Mouse (Mus musculus) T-cell, adult 2 months (primary cell): ENCODE data around the gene Bnipl.

Experiments used
- DNase-seq: peaks from one replicate; pipeline ENCODE4 v3.0.0; 2022; ENCODE audit warnings: low spot score

The Bnipl gene

DNA sequence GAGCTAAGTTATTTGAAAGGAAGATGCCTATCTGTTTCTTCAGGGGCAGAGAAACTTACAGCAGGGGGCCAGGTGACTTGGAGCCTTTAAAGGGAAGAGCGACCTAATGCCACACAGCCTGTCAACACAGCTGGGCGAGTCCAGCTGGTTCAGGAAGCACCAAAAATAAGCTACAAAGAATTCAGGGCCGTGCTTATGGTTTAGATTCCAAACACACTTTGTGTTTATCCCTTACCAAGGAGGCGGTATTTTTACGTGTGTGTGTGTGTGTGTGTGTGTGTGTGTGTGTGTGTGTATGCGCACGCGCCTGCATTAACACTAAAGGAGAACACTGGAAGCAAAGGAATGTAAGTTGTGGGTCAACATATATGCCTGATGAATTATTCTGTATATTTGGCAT lies 29.8 kb upstream of the Bnipl start:
- DNase-seq, result peak; percentile 7

- DNase-seq, result no peak
Observed at GRCm38 (mm10) chr3:95277149-95277551, 26.2 kb upstream of the Bnipl start.

DNA sequence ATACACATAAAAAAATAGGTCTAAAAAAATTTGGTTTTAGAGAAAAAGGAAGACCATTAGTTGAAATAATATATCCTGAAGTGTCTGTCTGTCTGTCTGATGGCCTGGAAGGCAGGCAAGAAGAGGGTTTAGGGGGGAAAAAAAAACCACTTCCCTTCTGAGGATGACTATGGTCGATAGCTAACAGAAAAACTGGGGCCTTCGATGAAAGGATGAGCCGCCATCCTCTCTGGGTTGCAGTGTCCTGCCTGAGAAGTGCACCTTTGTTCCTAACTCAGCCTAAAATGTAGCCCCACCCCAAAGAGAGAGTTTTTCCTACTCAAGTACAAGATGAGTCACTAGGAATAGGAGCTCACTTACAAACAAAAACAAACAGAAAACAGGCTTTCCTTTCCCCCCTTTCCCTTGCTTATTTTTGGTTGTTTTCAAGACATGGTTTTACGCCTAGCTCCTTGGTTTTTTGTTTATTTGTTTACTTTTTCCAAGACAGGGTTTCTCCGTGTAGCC lies 25.5 kb upstream of the Bnipl start:
- no peak for DNase-seq

DNA sequence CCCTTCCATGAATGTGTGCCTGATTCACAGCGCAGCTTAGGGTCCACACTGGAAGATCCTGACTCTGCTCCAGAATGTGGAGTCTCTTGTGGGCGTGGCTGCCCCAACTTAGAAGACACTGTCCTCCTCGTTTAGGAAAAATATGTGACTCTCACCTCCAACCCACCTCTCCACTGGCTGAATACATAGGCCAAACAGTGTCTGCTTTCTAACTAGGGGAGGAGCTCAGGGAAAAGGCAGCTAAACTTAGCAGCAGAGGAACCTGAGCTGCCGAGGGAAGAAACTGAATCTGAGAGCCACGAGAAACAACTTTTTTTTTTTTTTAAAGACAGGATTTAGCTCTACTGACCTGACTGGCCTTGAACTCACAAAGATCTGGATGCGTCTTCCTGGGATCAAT lies 24.2 kb upstream of the Bnipl start:
- no peak for DNase-seq

DNA sequence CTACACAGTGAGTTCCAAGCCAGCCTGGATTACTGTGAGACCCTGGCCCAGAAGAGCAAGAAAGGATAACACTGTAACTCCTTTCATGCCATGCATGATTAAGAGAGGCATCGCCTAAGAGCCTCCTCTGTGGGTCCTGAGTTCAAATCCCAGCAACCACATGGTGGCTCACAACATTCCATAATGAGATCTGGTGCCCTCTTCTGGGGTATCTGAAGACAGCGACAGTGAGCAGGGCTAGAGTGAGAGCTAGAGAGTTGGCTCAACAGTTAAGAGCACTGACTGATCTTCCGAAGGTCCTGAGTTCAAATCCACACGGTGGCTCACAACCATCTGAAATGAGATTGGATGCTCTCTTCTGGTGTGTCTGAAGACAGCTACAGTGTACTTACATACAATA lies 23.5 kb upstream of the Bnipl start:
- no peak for DNase-seq

GRCm38 (mm10) chr3:95273471-95273870 lies 22.5 kb upstream of the Bnipl start:
- DNase-seq, result no peak

DNA sequence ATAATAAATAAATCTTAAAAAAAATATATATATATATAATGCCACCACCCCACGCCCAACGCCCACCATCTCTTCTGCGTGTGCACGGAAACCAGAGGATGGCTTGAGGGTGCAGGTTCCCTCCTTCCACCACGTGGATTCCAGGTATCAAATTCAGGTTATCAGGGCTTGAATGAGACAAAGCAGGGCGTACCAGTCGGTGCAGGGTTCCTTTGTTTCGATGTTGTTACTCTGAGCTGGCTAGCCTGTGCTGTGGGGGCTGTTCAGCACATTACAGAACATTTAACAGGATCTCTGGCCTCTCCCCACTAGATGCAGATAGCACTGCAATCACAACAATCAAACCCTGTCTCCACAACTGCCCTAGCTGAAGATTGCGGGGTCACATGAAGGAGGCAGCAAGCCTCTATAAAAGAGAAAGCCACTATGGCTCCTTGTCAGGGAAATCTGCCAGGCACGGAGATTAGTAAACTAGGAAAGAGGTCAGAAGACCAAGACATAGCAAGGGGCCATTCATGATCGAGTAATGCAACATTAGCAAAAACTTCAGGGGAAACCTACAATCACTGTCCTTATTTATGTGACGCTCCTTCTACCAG lies 19.9 kb upstream of the Bnipl start:
- no peak for DNase-seq

DNA sequence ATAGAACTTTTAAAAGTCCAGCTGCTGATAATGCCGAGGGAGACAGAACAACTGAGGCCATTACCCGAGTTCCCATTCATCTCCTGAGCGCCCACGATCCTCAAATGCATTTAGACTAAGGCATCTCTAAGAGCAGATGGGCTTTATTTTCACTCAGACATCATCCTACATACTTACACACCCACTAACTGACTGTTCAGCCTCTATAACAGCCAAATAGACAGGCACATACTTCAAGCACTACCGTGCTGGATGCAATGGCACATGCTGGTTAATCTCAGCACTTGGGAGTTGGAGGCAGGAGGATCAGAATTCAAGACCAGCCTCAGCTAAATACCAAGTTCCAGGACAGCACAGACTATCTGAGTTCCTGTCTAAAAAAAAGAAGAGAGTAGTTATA lies 18.8 kb upstream of the Bnipl start:
- no peak for DNase-seq

DNA sequence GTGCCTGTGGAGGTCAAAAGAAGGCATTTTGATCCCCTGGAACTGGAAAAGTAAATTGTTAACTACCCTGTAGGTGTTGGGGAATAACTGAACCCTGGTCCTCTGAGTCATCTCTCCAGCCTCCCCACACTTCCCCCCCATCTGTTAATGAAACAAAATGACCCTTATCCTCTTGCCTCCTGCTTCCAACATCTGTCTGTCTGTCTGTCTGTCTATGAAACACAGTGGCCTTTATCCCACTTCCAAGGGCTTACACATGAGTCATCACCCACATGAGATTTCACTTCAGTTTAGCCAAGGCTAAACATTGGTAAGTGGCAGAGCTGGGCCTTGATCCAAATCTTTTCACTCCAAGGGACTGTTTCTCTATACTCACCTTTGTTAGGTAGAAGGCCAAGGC lies 16.9 kb upstream of the Bnipl start:
- DNase-seq, result no peak

DNA sequence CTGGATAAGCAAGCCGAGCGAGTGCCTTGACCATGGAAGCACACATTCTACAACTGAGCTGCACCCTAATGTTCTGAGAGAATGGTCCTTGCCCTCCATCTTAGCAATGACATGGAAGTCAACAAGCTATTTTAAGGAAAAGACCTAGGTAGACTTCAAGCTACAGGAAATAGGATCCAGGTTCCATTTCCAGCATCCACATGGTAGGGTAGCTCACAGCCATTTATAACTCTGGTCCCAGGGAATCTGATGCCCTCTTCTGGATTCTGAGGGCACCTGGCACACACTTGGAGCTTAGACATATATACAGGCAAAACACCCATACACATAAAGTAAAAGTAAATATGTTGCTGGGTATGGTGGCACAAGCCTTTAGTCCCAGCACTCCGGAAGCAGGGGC lies 15.1 kb upstream of the Bnipl start:
- no peak for DNase-seq

DNA sequence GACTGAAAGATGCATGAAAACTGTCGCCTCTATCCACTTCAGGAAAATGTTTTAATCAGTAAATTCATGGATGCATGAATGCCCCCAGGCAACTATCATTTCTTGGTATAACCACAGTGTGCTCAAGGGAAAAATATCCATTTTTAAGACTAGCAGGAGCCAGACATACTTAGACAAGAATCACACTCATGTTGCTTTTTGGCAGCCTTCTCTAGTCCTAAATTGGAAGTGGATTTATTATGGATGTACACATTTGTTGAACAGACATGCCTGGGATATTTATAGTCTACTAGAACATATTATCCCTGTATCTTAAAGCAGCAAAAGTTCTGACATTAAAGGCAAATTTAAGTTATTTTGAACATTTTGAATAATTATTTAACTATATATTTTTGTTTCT lies 13.7 kb upstream of the Bnipl start:
- DNase-seq, result no peak

DNA sequence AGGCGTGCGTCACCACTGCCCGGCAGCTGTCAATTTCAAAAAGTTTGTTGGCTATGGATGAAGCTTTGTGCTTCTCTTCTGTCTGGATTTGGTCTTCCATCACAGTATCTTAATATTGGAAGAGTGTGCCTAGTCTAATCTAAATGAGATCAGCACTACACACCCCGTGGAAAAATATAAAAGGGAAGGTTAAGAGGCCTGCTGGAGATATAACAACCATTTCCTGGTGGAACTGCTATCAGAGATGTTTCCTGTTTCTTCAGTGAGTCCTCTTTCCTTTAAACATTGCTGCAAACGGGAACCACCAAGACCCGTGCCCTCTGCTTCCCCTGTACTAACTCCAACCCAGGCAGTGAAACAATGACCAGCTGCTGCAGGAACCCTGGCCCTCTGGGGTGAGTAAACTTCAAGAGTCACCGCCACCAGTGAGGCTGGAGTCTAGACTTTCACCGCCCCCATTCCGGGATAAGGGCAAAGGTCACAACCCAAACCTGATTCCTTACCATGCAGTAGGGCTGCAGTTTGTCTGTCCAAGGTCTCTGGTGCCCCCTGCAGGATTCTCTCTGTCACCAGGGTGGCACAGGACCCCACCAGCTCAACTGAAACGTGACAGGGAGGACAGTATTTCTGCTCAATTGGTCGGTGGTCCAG lies 12.2 kb upstream of the Bnipl start:
- peak; percentile 73 for DNase-seq

DNA sequence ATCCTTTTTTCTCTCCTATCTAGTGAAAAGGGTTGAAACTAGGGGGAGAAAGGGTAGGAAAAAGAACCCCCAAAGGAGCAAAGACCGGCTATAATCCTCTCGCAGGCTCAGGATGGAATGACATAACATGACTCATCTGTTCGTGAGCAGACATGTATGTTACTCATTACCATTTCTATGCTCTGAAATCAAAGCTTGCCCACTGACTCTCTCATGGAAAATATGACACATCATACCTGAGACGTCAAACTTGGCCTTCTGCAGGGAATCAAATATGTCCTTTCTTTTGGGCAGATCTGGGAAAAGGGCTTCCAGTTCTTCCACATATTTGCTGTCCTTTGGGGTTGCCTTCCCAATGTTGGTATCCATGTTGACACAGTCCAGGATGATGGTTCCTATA lies 11.0 kb upstream of the Bnipl start:
- DNase-seq, result no peak

GRCm38 (mm10) chr3:95256931-95257330 lies 5.9 kb upstream of the Bnipl start:
- no peak for DNase-seq

DNA sequence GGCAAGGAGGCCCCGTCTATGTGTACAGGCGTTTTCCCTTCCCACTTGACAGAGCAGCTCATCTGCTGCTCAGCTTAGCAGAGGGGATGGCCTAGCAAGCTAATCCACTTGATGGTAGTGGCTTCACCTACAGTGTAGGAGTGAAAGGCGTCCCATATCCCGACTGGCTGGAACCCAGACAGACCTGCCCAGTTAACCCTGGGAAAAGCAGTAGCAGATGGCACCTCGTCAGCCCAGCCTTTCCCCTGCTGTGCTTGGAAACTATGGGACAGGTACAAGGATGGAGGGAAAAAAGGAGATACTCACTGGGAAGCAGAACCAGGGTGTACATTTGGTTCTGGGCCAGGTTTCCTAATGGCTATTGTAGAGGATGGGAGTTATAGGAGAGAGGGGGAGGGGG lies 632 bp downstream of the Bnipl start:
- no peak for DNase-seq

- no peak for DNase-seq
Observed at GRCm38 (mm10) chr3:95247660-95248336, 3.2 kb downstream of the Bnipl start.

GRCm38 (mm10) chr3:95246465-95247231 lies 4.3 kb downstream of the Bnipl start:
- no peak for DNase-seq

DNA sequence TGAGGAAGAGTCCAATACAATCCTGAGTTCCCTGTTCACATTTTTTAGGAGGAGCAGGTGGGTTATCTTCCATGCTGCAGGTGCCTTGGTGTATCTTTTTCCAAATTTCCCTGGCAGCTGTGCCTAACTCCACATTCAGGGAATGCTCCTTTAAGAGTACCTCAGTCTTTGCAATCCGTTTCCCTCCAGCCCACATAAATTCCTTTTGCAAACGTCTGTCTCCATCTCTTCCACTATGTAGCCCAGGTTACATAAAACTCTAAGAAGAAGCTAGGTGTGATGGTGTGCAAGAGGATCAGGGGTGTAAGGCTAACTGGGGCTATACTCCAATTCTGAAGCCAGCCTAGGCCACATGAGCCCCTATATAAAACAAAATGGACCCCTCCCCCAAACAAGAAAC lies 7.9 kb downstream of the Bnipl start:
- no peak for DNase-seq

GRCm38 (mm10) chr3:95241498-95241897 lies 9.5 kb downstream of the Bnipl start, which contains the start of gene Gm128:
Gm128 (minus strand) TSS chr3:95241598.
- no peak for DNase-seq

DNA sequence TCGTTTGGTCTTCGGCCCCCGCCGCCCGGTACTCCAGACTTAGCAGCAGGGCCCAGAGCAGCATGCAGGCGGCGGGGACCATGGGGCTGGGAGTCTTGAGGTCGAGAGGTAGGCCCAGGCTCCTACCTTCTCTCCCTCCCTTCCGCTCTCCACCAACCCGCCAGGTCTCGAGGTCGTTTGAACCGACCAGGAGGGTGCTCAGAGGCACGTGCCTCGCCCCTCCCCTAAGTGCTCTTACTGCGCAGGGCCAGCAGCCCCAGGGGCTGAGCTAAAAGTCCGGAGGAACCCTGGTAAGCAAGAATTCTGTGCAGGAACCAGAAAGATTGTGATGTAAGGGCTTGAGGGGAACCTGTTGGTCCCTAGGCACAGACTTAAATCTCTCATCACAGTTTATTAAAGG lies 10.1 kb downstream of the Bnipl start:
- DNase-seq, result no peak

GRCm38 (mm10) chr3:95239971-95240370 lies 11.0 kb downstream of the Bnipl start:
- no peak for DNase-seq

GRCm38 (mm10) chr3:95239022-95239421 lies 12.0 kb downstream of the Bnipl start:
- peak; percentile 23 for DNase-seq
